Mouse (Mus musculus) olfactory bulb, adult 2 months (tissue): ENCODE data around the gene Urm1.

Source experiments
- CTCF ChIP-seq: fragments of 200-500 bp; IDR thresholded peaks from 2 replicates; pipeline ENCODE4 v1.5.1; 2012; ENCODE audit warnings: low read depth, mild to moderate bottlenecking, low read length, moderate library complexity; ENCODE audit not compliant: insufficient read depth
- POLR2A ChIP-seq: fragments of 200-500 bp; IDR thresholded peaks from 2 replicates; pipeline ENCODE4 v1.6.1; 2012; ENCODE audit warnings: mild to moderate bottlenecking, low read depth, low read length, moderate library complexity; ENCODE audit not compliant: insufficient read depth

- TF ChIP-seq POLR2A (peak; percentile 43; the same call in 1 of the 2 replicates), CTCF (no peak)
Observed at GRCm38 (mm10) chr2:29787104-29787917, 32.6 kb upstream of the Urm1 start, which contains the start of gene Coq4.
